Mouse (Mus musculus): ENCODE measurements around the gene Rgma.
A peak's percentile ranks its signal among the peaks of the same experiment; 100 is the strongest.

The Rgma gene

GRCm38 (mm10) chr7:73434336-73434677 lies 59.0 kb downstream of the Rgma start:
- DNase-seq, result peak in 1 of 2 experiments; percentile 1

GRCm38 (mm10) chr7:73435685-73436084 lies 60.4 kb downstream of the Rgma start:
- DNase-seq, result peak; percentile 40 to 45

GRCm38 (mm10) chr7:73441802-73442201 lies 66.5 kb downstream of the Rgma start:
- DNase-seq, result no peak

- no peak for DNase-seq
Measured at GRCm38 (mm10) chr7:73442246-73442645, 66.9 kb downstream of the Rgma start.

GRCm38 (mm10) chr7:73451594-73451993 lies 76.3 kb downstream of the Rgma start:
- DNase-seq, result no peak

GRCm38 (mm10) chr7:73452187-73452808 lies 77.0 kb downstream of the Rgma start:
- DNase-seq, result no peak

- no peak for DNase-seq
Measured at GRCm38 (mm10) chr7:73454113-73454512, 78.8 kb downstream of the Rgma start.

GRCm38 (mm10) chr7:73463546-73463945 lies 88.2 kb downstream of the Rgma start:
- DNase-seq, result no peak

GRCm38 (mm10) chr7:73467741-73468140 lies 92.4 kb downstream of the Rgma start:
- no peak for DNase-seq

All from thymus, postnatal 36 days (tissue).